Mouse (Mus musculus) Patski (cell line): ENCODE measurements around the gene Hbp1. TPM values are rescaled to one million over a fixed set of nuclear protein-coding genes. Genes with fewer than 3 reads are reported as not detected.
A peak's percentile ranks its signal among the peaks of the same experiment; 100 is the strongest.

Source experiments
- ATAC-seq: fragments of 100-300 bp; one replicate; pipeline ENCODE4 v1.8.0; 2021
- CTCF ChIA-PET: fragments of 350-600 bp; sonication (Branson Sonifier 250); formaldehyde crosslinking; loops from one replicate; lab custom pipeline; 2022; ENCODE audit warnings: inconsistent platforms; lab: Charles Lee
- POLR2A ChIA-PET: fragments of 350-600 bp; sonication (Branson Sonifier 250); formaldehyde crosslinking; loops from one replicate; lab custom pipeline; 2022; ENCODE audit warnings: antibody characterized with exemption, inconsistent platforms; lab: Charles Lee
- DNase-seq: peaks from one replicate; pipeline ENCODE4 v3.0.0-alpha.2; 2011; ENCODE audit warnings: low read depth, low spot score
- H3K27me3 ChIP-seq: fragments of 371-371 bp; one replicate; pipeline ENCODE4 v1.5.1; 2021
- CTCF ChIP-seq: fragments of 100-300 bp; IDR thresholded peaks from one replicate; pipeline ENCODE4 v1.5.1; 2021
- in situ Hi-C: fragments of 300-500 bp; cut with MboI; formaldehyde crosslinking; loops from 3 replicates; pipeline ENCODE4 v1.11.1; 2018; ENCODE audit warnings: low pct_unique_long_range_greater_than_20kb, mixed read lengths
- polyA plus RNA-seq: library from polyadenylated mRNA; unstranded; gene quantifications from one replicate; pipeline ENCODE4 v1.2.3, GENCODE M21; 2021

Hbp1 gene
- polyA plus RNA-seq, 1 experiment from 2014 or later, result 66.0 TPM

DNA sequence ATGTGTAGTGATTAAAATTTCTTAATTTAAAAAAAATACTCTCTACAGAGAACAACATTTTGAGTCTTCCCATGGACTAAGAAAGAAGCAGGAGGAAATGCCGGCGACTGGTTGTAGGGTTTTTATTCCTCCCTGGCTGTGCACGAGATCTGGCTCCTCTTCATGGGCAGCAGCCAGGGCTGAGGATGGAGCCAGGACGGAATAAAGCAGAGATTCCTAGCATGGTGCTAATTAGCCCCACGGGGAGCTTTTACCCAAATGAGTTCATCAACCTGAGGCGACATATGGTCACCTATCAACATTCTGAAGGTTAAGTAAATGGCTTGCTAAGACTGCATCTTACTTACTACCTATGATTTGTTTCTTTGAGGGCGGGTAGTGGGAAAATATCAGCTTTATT lies 32.9 kb upstream of the Hbp1 start:
- TF ChIP-seq CTCF, result no peak
- CTCF ChIA-PET, result no interaction called here
- no peak for DNase-seq
- no peaks in the 10 kb centered on the region for H3K27me3 ChIP-seq
- ATAC-seq, result no peak
- in situ Hi-C loops, result loop anchor here (5.0 kb wide), 1 partner anchor 74 kb away; no protein-coding TSS in a partner anchor
- POLR2A ChIA-PET, result no interaction called here

DNA sequence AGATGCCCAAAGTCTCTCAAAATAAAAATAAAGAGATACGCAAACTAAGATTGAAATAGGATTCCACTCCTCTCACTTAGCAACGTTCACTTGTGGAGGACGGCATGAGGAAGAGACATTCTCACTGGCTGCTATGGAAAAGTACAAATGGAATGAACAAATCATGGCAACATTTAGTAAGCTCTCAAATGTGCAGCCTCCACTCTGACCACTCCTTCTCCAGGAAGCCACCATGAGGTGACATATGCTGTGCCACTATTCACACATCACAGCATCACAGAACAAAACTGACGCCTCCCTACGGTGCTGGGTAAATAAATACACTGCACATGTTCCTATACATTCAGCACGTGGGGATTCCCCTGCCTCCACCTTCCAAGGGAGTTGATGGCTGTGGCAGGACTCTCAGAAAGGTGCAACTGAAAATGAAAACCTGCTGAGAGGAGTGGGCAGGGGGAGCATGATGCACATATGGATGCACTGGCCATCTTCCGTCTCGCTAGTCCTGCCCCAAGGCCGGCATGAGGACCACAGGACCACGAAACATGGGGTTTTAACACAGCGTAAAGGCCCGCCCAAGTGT lies 27.4 kb upstream of the Hbp1 start:
- POLR2A ChIA-PET, result no interaction called here
- ATAC-seq, result no peak
- DNase-seq, result no peak
- CTCF ChIA-PET, result no interaction called here
- H3K27me3 ChIP-seq, result no peaks in the 10 kb centered on the region
- in situ Hi-C loops, result no loop called here
- no peak for TF ChIP-seq CTCF

DNA sequence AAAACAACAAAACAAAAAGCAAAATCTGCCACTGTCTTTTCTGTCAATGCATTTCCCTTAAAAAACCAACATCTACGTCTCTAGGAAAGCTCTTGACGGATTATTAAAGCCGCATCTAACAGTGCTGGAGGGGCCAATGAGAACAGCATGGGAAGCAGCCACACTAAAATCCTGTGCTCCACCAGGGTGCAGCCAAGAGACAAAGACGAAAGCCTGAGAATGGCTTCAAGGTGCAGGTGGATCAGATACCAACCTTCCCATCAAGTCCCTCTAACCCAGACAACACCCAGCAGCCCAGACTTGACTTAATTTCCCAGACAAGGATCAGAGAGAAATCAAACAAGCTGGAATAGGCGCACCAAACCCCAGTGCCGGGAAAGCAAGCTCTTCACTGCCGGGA lies 26.2 kb upstream of the Hbp1 start:
- no peaks in the 10 kb centered on the region for H3K27me3 ChIP-seq
- TF ChIP-seq CTCF, result peak; percentile 23
- ATAC-seq (no peak), DNase-seq (no peak)
- in situ Hi-C loops, result no loop called here
- ChIA-PET CTCF (interaction anchor here (1.0 kb wide), 1 partner anchor 171 kb away, joined by 4 read pairs; no protein-coding TSS in a partner anchor), POLR2A (interaction anchor here (0.9 kb wide), 1 partner anchor 84 kb away, joined by 3 read pairs; no protein-coding TSS in a partner anchor)

DNA sequence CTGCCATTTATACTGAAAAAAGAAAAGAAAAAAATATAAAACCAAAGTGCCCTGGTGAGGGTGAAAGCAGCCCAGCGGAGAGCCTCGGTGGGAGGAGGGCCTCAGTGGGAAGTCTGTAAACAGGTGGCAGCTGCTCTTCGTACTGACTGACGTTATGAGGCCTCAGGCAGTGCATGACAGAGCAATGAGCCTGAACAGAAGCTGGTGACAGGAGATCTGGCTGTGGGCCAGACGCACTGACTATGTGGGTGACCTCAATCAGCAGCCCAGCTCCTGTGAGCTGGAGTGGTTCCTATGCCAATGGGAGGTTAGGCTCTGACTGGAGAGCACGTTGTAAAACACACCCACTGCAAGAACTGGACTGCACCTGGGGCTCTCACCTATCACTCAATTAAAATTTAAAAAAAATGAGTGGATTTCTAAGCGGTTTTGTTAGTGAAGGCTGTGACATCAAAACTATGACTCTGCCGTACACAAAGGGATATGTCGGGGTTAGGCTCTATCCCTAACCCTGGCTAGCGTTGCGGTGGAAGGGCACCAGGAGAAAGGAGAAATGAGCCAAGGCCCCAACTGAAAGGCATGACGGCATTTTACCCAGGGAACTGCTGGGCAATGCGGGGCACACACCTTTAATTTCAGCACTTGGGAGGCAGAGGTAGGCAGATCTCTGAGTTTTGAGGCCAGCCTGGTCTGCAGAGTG lies 23.3 kb upstream of the Hbp1 start:
- CTCF ChIA-PET, result interaction anchor here (1.4 to 1.6 kb wide), 2 partner anchors 139 to 171 kb away, joined by 3 to 8 read pairs; no protein-coding TSS in a partner anchor

DNA sequence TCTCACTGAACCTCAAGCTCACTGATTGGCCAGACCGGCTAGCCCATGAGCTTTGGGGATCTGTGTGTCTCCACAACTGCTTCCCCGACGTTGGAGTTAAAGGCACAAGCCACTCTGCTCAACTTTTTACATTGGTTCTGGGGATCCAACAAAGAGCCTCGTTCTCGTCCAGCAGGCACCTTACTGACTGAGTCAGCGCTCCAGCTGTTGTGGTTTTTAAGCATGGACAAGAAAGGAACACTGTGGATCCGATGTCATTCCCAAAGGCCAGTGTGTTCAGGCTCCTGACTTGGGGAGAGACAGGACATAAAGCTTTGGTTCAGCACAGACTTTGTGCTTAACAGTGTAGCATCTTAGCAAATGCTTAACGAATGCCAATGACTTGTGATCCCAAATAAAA lies 21.2 kb upstream of the Hbp1 start:
- no peak for DNase-seq

More for the DNA sequence above, 23.3 kb upstream of the Hbp1 start:
- no peak for TF ChIP-seq CTCF
- POLR2A ChIA-PET, result no interaction called here
- in situ Hi-C loops, result no loop called here
- no peaks in the 10 kb centered on the region for H3K27me3 ChIP-seq
- DNase-seq (no peak), ATAC-seq (peak; percentile 54)

DNA sequence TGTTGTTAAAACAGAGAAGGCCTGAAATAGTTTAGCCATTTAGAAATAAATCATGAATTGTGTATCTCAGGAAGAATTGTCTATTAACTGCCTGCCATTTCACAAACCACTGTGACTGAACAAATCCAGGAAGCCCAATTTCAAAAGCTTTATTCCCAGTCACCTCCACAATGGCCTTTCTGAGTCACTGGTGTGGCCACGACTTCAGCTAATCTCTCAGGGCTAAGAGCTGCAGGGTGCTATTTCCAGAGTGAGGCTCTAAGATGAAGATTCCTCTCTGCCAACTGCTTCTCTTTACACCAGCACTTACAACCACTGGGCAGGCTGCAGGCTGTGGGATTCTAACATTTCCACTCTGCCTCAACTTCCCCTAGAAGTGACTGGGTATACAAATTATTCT lies 18.8 kb upstream of the Hbp1 start:
- in situ Hi-C loops, result loop anchor here (5.0 kb wide), 2 partner anchors 178 to 278 kb away; no protein-coding TSS in a partner anchor
- ChIA-PET CTCF (interaction anchor here (1.5 kb wide), 1 partner anchor 175 kb away, joined by 4 read pairs; no protein-coding TSS in a partner anchor), POLR2A (no interaction called here)
- H3K27me3 ChIP-seq, result no peaks in the 10 kb centered on the region
- DNase-seq (no peak), ATAC-seq (no peak)
- no peak for TF ChIP-seq CTCF

More for the DNA sequence above, 21.2 kb upstream of the Hbp1 start:
- TF ChIP-seq CTCF, result no peak
- no peaks in the 10 kb centered on the region for H3K27me3 ChIP-seq
- POLR2A ChIA-PET, result no interaction called here
- CTCF ChIA-PET, result interaction anchor here (1.3 kb wide), 1 partner anchor 173 kb away, joined by 5 read pairs; no protein-coding TSS in a partner anchor
- no peak for ATAC-seq
- in situ Hi-C loops, result no loop called here

DNA sequence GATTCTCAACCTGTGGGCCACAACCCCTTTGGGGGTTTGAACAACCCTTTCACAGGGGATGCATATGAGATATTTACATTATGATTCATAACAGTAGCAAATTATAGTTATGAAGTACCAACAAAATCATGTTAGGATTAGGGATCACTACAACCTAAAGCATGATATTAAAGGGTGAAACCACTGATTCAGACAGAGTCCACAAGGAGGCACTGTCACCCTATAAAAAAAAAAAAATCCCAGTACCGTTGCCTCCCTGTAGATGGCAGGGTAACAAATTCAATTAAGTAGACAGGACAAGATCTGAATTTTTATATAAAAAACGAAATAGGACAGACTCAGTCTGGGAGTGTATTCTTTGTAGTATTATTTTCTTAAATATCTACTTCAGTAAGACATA lies 17.2 kb upstream of the Hbp1 start:
- in situ Hi-C loops, result loop anchor here (5.0 kb wide), 2 partner anchors 180 to 280 kb away; no protein-coding TSS in a partner anchor
- TF ChIP-seq CTCF, result peak; percentile 73
- ChIA-PET CTCF (interaction anchor here (1.1 to 1.5 kb wide), 2 partner anchors 177 to 279 kb away, joined by 3 to 4 read pairs; no protein-coding TSS in a partner anchor), POLR2A (no interaction called here)
- H3K27me3 ChIP-seq, result no peaks in the 10 kb centered on the region
- ATAC-seq (no peak), DNase-seq (no peak)

DNA sequence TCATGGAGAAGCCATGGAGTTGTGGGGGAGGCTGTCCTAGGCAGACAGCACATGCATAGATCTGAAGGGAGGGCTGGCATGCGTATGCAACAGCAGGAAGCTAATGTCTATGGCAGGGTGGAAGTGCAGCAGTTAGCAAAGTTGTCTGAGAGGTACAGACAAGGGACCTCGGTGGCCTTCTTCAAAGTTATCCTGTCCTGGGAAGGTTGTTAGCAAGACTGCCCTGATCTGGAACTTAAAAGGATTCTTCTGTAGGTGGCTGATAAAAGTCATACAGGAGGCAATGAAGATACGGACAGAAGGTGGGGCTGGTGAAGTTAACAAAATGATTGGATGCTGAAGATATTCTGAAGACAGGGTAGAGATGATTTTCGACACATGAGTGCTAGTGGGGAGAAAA lies 16.1 kb upstream of the Hbp1 start:
- ChIA-PET CTCF (interaction anchor here (0.6 to 1.0 kb wide), 2 partner anchors 87 to 280 kb away, joined by 3 read pairs; no protein-coding TSS in a partner anchor), POLR2A (no interaction called here)
- DNase-seq (no peak), ATAC-seq (no peak)
- no peaks in the 10 kb centered on the region for H3K27me3 ChIP-seq
- in situ Hi-C loops, result loop anchor here (5.0 kb wide), 2 partner anchors 181 to 281 kb away; no protein-coding TSS in a partner anchor
- no peak for TF ChIP-seq CTCF

DNA sequence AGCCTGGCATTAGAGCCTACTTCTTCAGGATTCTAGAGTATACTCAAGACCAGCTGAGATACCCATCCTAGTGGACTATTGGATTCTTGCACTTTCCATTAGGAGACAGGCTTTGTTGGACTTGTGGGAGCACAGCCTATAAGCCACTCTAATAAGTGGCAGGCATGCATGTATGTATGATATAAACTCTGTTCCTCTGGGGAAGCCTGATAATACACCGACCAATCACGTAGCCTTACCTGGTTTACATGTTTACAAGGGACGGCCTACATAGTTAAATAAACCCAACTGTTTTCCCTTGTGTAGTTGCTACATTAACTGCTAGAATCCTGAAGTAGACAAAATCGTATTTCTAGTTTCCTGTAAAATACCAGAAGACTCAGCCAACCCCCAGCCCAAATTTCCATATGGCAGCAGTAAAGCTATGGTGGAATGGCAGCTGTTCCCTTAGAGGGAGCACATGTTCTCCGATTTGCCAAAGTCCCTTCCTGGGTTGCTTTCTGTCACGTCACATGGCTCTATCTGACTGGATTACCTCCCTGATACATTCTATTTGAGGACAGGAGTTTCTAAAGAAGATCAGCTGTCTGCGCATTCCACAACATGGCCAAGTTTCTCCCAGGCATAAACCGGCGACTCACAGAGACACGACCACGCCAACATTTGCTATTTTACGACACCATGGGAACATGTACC lies 15.3 kb upstream of the Hbp1 start:
- H3K27me3 ChIP-seq, result no peaks in the 10 kb centered on the region
- in situ Hi-C loops, result loop anchor here (5.0 kb wide), 2 partner anchors 182 to 282 kb away; no protein-coding TSS in a partner anchor
- DNase-seq, result no peak
- ChIA-PET POLR2A (interaction anchor here (1.2 kb wide), 1 partner anchor 181 kb away, joined by 3 read pairs; no protein-coding TSS in a partner anchor), CTCF (interaction anchor here (1.0 to 1.1 kb wide), 2 partner anchors 88 to 280 kb away, joined by 3 read pairs; no protein-coding TSS in a partner anchor)
- ATAC-seq, result no peak
- TF ChIP-seq CTCF, result no peak

DNA sequence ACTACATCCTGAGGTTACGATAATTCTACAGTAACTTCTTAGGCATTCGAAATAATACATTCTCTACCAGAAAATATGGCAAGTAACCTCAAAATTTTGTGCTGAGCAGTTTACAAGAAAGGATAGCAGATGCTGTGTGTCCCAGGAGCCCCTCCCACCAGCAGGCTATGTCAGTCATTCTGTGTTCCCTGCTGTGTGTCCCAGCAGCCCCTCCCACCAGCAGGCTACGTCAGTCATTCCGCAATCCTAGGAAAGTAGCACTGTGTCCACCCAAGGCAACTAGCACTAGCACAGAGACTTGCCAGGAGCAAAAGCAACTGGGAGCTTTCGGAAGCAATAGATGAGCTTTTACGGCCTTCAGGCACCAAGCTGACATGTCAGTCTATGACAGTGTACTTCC lies 13.7 kb upstream of the Hbp1 start:
- no peak for TF ChIP-seq CTCF
- no peaks in the 10 kb centered on the region for H3K27me3 ChIP-seq
- in situ Hi-C loops, result no loop called here
- ChIA-PET POLR2A (no interaction called here), CTCF (no interaction called here)
- no peak for ATAC-seq
- DNase-seq, result no peak
